Comparison of ENCODE assay signal across 27 mouse cellular contexts in the genomic region with DNA sequence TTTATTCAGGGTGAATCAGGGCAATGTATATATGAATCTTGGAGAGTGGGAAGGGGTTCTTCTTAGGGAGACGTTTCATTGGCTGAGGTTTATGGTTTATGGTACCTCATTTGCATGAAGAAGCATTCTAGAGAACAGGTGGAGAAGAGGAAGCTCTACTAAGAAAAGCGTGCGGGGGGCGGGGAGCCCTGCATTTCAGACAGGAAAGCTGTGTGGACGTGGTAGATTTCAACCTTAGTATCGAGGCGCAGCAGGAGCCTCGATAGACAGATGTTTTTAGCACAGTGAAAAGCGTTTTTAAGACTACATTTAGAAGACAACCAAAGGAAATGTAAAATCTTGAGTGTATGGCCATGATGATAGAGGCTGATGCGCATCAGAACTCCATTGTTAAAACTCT. TPM values are rescaled to one million over a fixed set of nuclear protein-coding genes. Genes with fewer than 3 reads are reported as not detected.
DNase-seq lines count a peak whose midpoint lies in the region; ATAC-seq and TF ChIP-seq lines count a peak whose summit lies in the region.
"Had no signal": no experiment of that assay in that cellular context is flagged by ENCODE, and none has a peak within 500 bp of the region (broad histone marks: within the 10 kb centered on the region; RNA-seq: fewer than 3 reads in every experiment).

No protein-coding gene starts in this region.

- H3K9me3 ChIP-seq in midbrain, embryonic 10.5 days (replicated peaks): no peaks in the 10 kb centered on the region
- H3K9me3 ChIP-seq: embryonic facial prominence, embryonic 15.5 days; heart, embryonic 10.5 days; heart, embryonic 15.5 days; kidney, embryonic 15.5 days; limb, embryonic 12.5 days; liver, embryonic 15.5 days; megakaryocyte, embryonic 14.5 days; midbrain, embryonic 13.5 days; neural tube, embryonic 13.5 days had no signal

- H3K27ac ChIP-seq in thymus, adult 2 months (ENCODE audit: control insufficient read depth, insufficient read depth, low read length): no peak overlapping the region
- H3K27ac ChIP-seq in midbrain, embryonic 10.5 days (replicated peaks): no peak overlapping the region
- H3K27ac ChIP-seq: embryonic facial prominence, embryonic 15.5 days; heart, embryonic 10.5 days; heart, embryonic 15.5 days; kidney, embryonic 15.5 days; left cerebral cortex, adult 2 months; limb, embryonic 12.5 days; liver, embryonic 15.5 days; midbrain, embryonic 13.5 days; neural tube, embryonic 13.5 days had no signal

- 15% methylated on average over 10 of the region's 10 CpGs for WGBS in thymus, adult 2 months
- 83% methylated on average over 10 of the region's 10 CpGs for WGBS in midbrain, embryonic 10.5 days

- H3K36me3 ChIP-seq in thymus, adult 2 months (ENCODE audit: control insufficient read depth, insufficient read depth, low read length): no peaks in the 10 kb centered on the region
- no peaks in the 10 kb centered on the region for H3K36me3 ChIP-seq in midbrain, embryonic 10.5 days
- H3K36me3 ChIP-seq: embryonic facial prominence, embryonic 15.5 days; heart, embryonic 10.5 days; heart, embryonic 15.5 days; kidney, embryonic 15.5 days; limb, embryonic 12.5 days; liver, embryonic 15.5 days; midbrain, embryonic 13.5 days; neural tube, embryonic 13.5 days had no signal

- TF ChIP-seq CTCF in thymus, adult 2 months (IDR thresholded peaks at IDR 0.05; ENCODE audit: borderline replicate concordance, control insufficient read depth, extremely low read depth, insufficient read depth, low read length, poor library complexity): no peak

- TF ChIP-seq POLR2A in thymus, adult 2 months (IDR thresholded peaks at IDR 0.05; ENCODE audit: control insufficient read depth, extremely low read depth, insufficient read depth, low read length, poor library complexity): no peak

- no peaks in the 10 kb centered on the region for H3K27me3 ChIP-seq in thymus, adult 2 months (ENCODE audit: control insufficient read depth, insufficient read depth, low read length)
- H3K27me3 ChIP-seq in midbrain, embryonic 10.5 days (ENCODE audit: low read depth, poor library complexity, severe bottlenecking): no peaks in the 10 kb centered on the region
- H3K27me3 ChIP-seq: embryonic facial prominence, embryonic 15.5 days; heart, embryonic 15.5 days; kidney, embryonic 15.5 days; liver, embryonic 15.5 days; midbrain, embryonic 13.5 days; neural tube, embryonic 13.5 days had no signal

- peak; percentile 72 for DNase-seq in thymus, postnatal 0 days (ENCODE audit: low spot score)
- DNase-seq in thymus, adult 2 months: no peak
- DNase-seq in thymus, postnatal 25 days: peak; percentile 62
- DNase-seq in urinary bladder, postnatal 14 days (ENCODE audit: low spot score): no peak
- DNase-seq in layer of hippocampus, postnatal 10 days (ENCODE audit: low spot score in 2 of 2): no peak
- DNase-seq in midbrain, embryonic 10.5 days (ENCODE audit: low spot score): no peak
- DNase-seq: adrenal gland, adult 8-10 months; cerebellum, adult 11 months; gastrocnemius, postnatal 10 days; kidney, adult 18-20 months; kidney, postnatal 25 days; lung, embryonic 14.5 days; right cerebral cortex, postnatal 4 days had no signal

- H3K4me1 ChIP-seq in thymus, adult 2 months (replicated peaks; ENCODE audit: control insufficient read depth, insufficient read depth, low read length): peaks cover 15% of the 10 kb centered on the region
- H3K4me1 ChIP-seq in midbrain, embryonic 10.5 days: no peaks in the 10 kb centered on the region
- H3K4me1 ChIP-seq: embryonic facial prominence, embryonic 15.5 days; limb, embryonic 12.5 days; liver, embryonic 15.5 days; midbrain, embryonic 13.5 days; neural tube, embryonic 13.5 days had no signal

- no peak overlapping the region for H3K4me3 ChIP-seq in thymus, adult 2 months (ENCODE audit: control insufficient read depth, insufficient read depth, low read length)
- no peak overlapping the region for H3K4me3 ChIP-seq in midbrain, embryonic 10.5 days
- H3K4me3 ChIP-seq: embryonic facial prominence, embryonic 15.5 days; heart, embryonic 10.5 days; heart, embryonic 15.5 days; kidney, embryonic 15.5 days; left cerebral cortex, adult 2 months; limb, embryonic 12.5 days; liver, embryonic 15.5 days; megakaryocyte, embryonic 14.5 days; midbrain, embryonic 13.5 days; neural tube, embryonic 13.5 days had no signal

- peak; percentile 42; the same call in 1 of the 2 replicates for ATAC-seq in granulocyte monocyte progenitor cell, adult 5-6 weeks (replicated peaks; ENCODE audit: poor library complexity, severe bottlenecking)
- ATAC-seq: CD4-positive, CD25-positive, alpha-beta regulatory T cell, adult 4 months; forebrain, embryonic 14.5 days; hindbrain, embryonic 16.5 days; midbrain, embryonic 13.5 days had no signal

RNA-seq across cellular contexts. Expression of gene Dgcr6, which starts 6.6 kb away (rescaled TPM):
- 125 and 128 TPM in 2 replicates for polyA plus RNA-seq in thymus, postnatal 0 days (2015; fragmentation: Nextera tagmentation; extraction: Ambion mirVana)
- 110 and 117 TPM in 2 replicates for polyA plus RNA-seq in thymus, adult 2 months (2012; rRNA removed)
- total RNA-seq in granulocyte monocyte progenitor cell, adult 5-6 weeks (2014; fragmentation: Nextera tagmentation): 22.3 and 53.9 TPM in 2 replicates
- 19.7 and 24.1 TPM in 2 replicates for total RNA-seq in granulocyte monocyte progenitor cell, adult 5-6 weeks (2017)
- 100 to 1,000 TPM in 1 of 2 experiments, 10 to 100 TPM in 1; 87.0 to 112 TPM for total RNA-seq in layer of hippocampus, postnatal 10 days (2021)
- polyA plus RNA-seq in midbrain, embryonic 10.5 days (2016; fragmentation: Nextera tagmentation; extraction: Ambion mirVana): 158 and 162 TPM in 2 replicates

RNA-seq across cellular contexts. Expression of gene Prodh, which starts 30.8 kb away (rescaled TPM):
- polyA plus RNA-seq in thymus, postnatal 0 days (2015; fragmentation: Nextera tagmentation; extraction: Ambion mirVana): 29.2 and 29.5 TPM in 2 replicates
- 74.1 and 84.2 TPM in 2 replicates for polyA plus RNA-seq in thymus, adult 2 months (2012; rRNA removed)
- 30.0 and 39.3 TPM in 2 replicates for total RNA-seq in granulocyte monocyte progenitor cell, adult 5-6 weeks (2014; fragmentation: Nextera tagmentation)
- 57.8 and 64.9 TPM in 2 replicates for total RNA-seq in granulocyte monocyte progenitor cell, adult 5-6 weeks (2017)
- total RNA-seq in layer of hippocampus, postnatal 10 days (2021): 10 to 100 TPM; 15.8 to 17.3 TPM
- 13.0 and 15.1 TPM in 2 replicates for polyA plus RNA-seq in midbrain, embryonic 10.5 days (2016; fragmentation: Nextera tagmentation; extraction: Ambion mirVana)

Comparison
In these comparisons a context has a peak if more than half of its experiments do, and no peak if none do; other contexts are left out.
1. DNase-seq: peak in thymus, postnatal 0 days (single experiment) and thymus, postnatal 25 days (single experiment); none in thymus, adult 2 months (single experiment), urinary bladder, postnatal 14 days (single experiment), layer of hippocampus, postnatal 10 days (0 of 2) and midbrain, embryonic 10.5 days (single experiment).